In genomic region chr17:94762405-94762804, GRCm38 (mm10) we compare ENCODE assay signal across 31 mouse cellular contexts.
"Had no signal": no experiment of that assay in that cellular context is flagged by ENCODE, and none has a peak within 500 bp of the region (broad histone marks: within the 10 kb centered on the region; RNA-seq: fewer than 3 reads in every experiment).

No protein-coding gene starts in this region.

- H3K4me2 ChIP-seq: limb, embryonic 12.5 days; limb, embryonic 13.5 days; limb, embryonic 15.5 days; liver, embryonic 11.5 days; liver, embryonic 12.5 days; liver, embryonic 13.5 days; liver, embryonic 15.5 days; lung, embryonic 14.5 days; lung, embryonic 15.5 days; midbrain, embryonic 11.5 days; midbrain, embryonic 12.5 days; midbrain, embryonic 13.5 days; midbrain, embryonic 15.5 days; neural tube, embryonic 12.5 days had no signal

- H3K4me1 ChIP-seq: limb, embryonic 10.5 days; limb, embryonic 12.5 days; limb, embryonic 13.5 days; limb, embryonic 15.5 days; liver, embryonic 15.5 days; lung, embryonic 15.5 days; megakaryocyte, embryonic 14.5 days; midbrain, embryonic 12.5 days; midbrain, embryonic 13.5 days; midbrain, embryonic 15.5 days; neural tube, embryonic 12.5 days had no signal

- H3K4me3 ChIP-seq: left cerebral cortex, adult 2 months; limb, embryonic 10.5 days; limb, embryonic 12.5 days; limb, embryonic 13.5 days; limb, embryonic 15.5 days; liver, embryonic 12.5 days; liver, embryonic 13.5 days; liver, embryonic 15.5 days; lung, embryonic 15.5 days; megakaryocyte, embryonic 14.5 days; midbrain, embryonic 12.5 days; midbrain, embryonic 13.5 days; midbrain, embryonic 15.5 days; myocyte; neural tube, embryonic 12.5 days had no signal

- H3K27me3 ChIP-seq: limb, embryonic 12.5 days; limb, embryonic 13.5 days; limb, embryonic 15.5 days; liver, embryonic 12.5 days; liver, embryonic 13.5 days; liver, embryonic 15.5 days; lung, embryonic 15.5 days; megakaryocyte, embryonic 14.5 days; midbrain, embryonic 12.5 days; midbrain, embryonic 13.5 days; midbrain, embryonic 15.5 days; neural tube, embryonic 12.5 days had no signal

- H3K36me3 ChIP-seq: midbrain, embryonic 15.5 days had no signal

- H3K27ac ChIP-seq: left cerebral cortex, adult 2 months; limb, embryonic 10.5 days; limb, embryonic 12.5 days; limb, embryonic 13.5 days; limb, embryonic 15.5 days; liver, embryonic 12.5 days; liver, embryonic 13.5 days; liver, embryonic 14.5 days; liver, embryonic 15.5 days; lung, embryonic 15.5 days; macrophage; midbrain, embryonic 12.5 days; midbrain, embryonic 13.5 days; midbrain, embryonic 15.5 days; neural tube, embryonic 12.5 days had no signal

- DNase-seq: left cerebral cortex, postnatal 4 days; liver; liver, embryonic 13.5 days; liver, postnatal 0 days; lung, adult 18-20 months; lung, adult 2 months; lung, embryonic 14.5 days; lung, postnatal 10 days; lung, postnatal 36 days; lung, postnatal 4 days; midbrain, embryonic 14.5 days had no signal

- H3K9ac ChIP-seq: limb, embryonic 12.5 days; limb, embryonic 13.5 days; limb, embryonic 15.5 days; liver, embryonic 12.5 days; liver, embryonic 13.5 days; liver, embryonic 14.5 days; liver, embryonic 15.5 days; liver, postnatal 0 days; lung, embryonic 14.5 days; lung, embryonic 15.5 days; midbrain, embryonic 12.5 days; midbrain, embryonic 13.5 days; midbrain, embryonic 15.5 days; neural tube, embryonic 12.5 days had no signal

- ATAC-seq: liver, embryonic 12.5 days; liver, postnatal 0 days; lung, postnatal 0 days; midbrain, embryonic 13.5 days; midbrain, embryonic 15.5 days; midbrain, embryonic 16.5 days had no signal

- H3K9me3 ChIP-seq: limb, embryonic 10.5 days; limb, embryonic 12.5 days; limb, embryonic 13.5 days; limb, embryonic 15.5 days; liver, embryonic 12.5 days; liver, embryonic 13.5 days; liver, embryonic 15.5 days; lung, embryonic 15.5 days; megakaryocyte, embryonic 14.5 days; midbrain, embryonic 12.5 days; midbrain, embryonic 13.5 days; midbrain, embryonic 15.5 days; neural tube, embryonic 12.5 days had no signal
